Mouse (Mus musculus) lung, embryonic 15.5 days (tissue): ENCODE measurements around the gene Mybpc2. TPM values are rescaled to one million over a fixed set of nuclear protein-coding genes. Genes with fewer than 3 reads are reported as not detected.

Source experiments
- ATAC-seq: fragments of 200-750 bp; cut with Nextera tagmentation; 2 replicates; pipeline ENCODE4 v1.8.0; 2017; ENCODE audit warnings: moderate number of reproducible peaks, borderline replicate concordance; ENCODE audit not compliant: low FRiP score, low TSS enrichment; ENCODE audit errors: extremely low read depth
- H3K27ac ChIP-seq: fragments of 300-500 bp; sonication (generic); 2 replicates; pipeline ENCODE4 v1.5.1; 2015; ENCODE audit warnings: moderate library complexity, mild to moderate bottlenecking, inconsistent platforms
- H3K27me3 ChIP-seq: fragments of 300-500 bp; sonication (generic); 2 replicates; pipeline ENCODE4 v1.6.1; 2015; ENCODE audit warnings: inconsistent platforms
- H3K36me3 ChIP-seq: fragments of 300-500 bp; sonication (generic); 2 replicates; pipeline ENCODE4 v1.6.1; 2015; ENCODE audit warnings: inconsistent platforms
- H3K4me1 ChIP-seq: fragments of 300-500 bp; sonication (generic); 2 replicates; pipeline ENCODE4 v1.6.1; 2015; ENCODE audit warnings: inconsistent platforms
- H3K4me2 ChIP-seq: fragments of 300-500 bp; sonication (generic); 2 replicates; pipeline ENCODE4 v1.6.1; 2015; ENCODE audit warnings: inconsistent platforms, mild to moderate bottlenecking, moderate library complexity
- H3K4me3 ChIP-seq: fragments of 300-500 bp; sonication (generic); 2 replicates; pipeline ENCODE4 v1.5.1; 2015; ENCODE audit warnings: mild to moderate bottlenecking, inconsistent platforms
- H3K9ac ChIP-seq: fragments of 300-500 bp; sonication (generic); 2 replicates; pipeline ENCODE4 v1.6.1; 2015; ENCODE audit warnings: inconsistent platforms
- H3K9me3 ChIP-seq: fragments of 300-500 bp; sonication (generic); 2 replicates; pipeline ENCODE4 v1.6.1; 2016; ENCODE audit warnings: inconsistent platforms
- WGBS: fragments of 180-500 bp; shearing (Covaris S2); methylation state at CpG from one replicate; pipeline ENCODE4 v1.1.7; 2015; 5-methylcytosine and 5-hydroxymethylcytosine counted together
- polyA plus RNA-seq: library from polyadenylated mRNA; unstranded; fragments of >200 nt; fragmentation: Nextera tagmentation; extraction: Ambion mirVana; gene quantifications from 2 replicates; pipeline ENCODE4 v1.2.1, GENCODE M21; 2015

Gene Mybpc2
- polyA plus RNA-seq, 1 experiment from 2014 or later = 0.45 TPM

GRCm38 (mm10) chr7:44519240-44519913 is 5.1 kb downstream of the Mybpc2 start:
- H3K4me3 ChIP-seq = no peak overlapping the region
- peaks cover 9% of the 10 kb centered on the region for H3K4me1 ChIP-seq
- no peaks in the 10 kb centered on the region for H3K36me3 ChIP-seq
- ATAC-seq = no peak
- 60% methylated on average over 9 of the region's 9 CpGs for WGBS
- H3K4me2 ChIP-seq = no peak overlapping the region
- H3K9me3 ChIP-seq = no peaks in the 10 kb centered on the region
- H3K27me3 ChIP-seq = peaks cover 39% of the 10 kb centered on the region
- H3K9ac ChIP-seq = no peak overlapping the region
- no peak overlapping the region for H3K27ac ChIP-seq

GRCm38 (mm10) chr7:44507491-44507890 is 17.0 kb downstream of the Mybpc2 start:
- H3K36me3 ChIP-seq = no peaks in the 10 kb centered on the region
- no peaks in the 10 kb centered on the region for H3K4me1 ChIP-seq
- no peak overlapping the region for H3K9ac ChIP-seq
- H3K4me2 ChIP-seq = no peak overlapping the region
- ATAC-seq = no peak
- H3K27ac ChIP-seq = no peak overlapping the region
- H3K9me3 ChIP-seq = no peaks in the 10 kb centered on the region
- peaks cover 10% of the 10 kb centered on the region for H3K27me3 ChIP-seq
- H3K4me3 ChIP-seq = no peak overlapping the region

- Histone ChIP-seq H3K9me3 (no peaks in the 10 kb centered on the region), H3K27me3 (0 out of 2 replicates have a peak, but pooled peaks cover 7% of the 10 kb centered on the region), H3K4me2 (no peak overlapping the region), H3K4me3 (no peak overlapping the region), H3K4me1 (peaks cover 8% of the 10 kb centered on the region; the same call in 1 of the 2 replicates), H3K27ac (no peak overlapping the region), H3K36me3 (no peaks in the 10 kb centered on the region), H3K9ac (no peak overlapping the region)
- WGBS = 30% methylated on average over 5 of the region's 5 CpGs
- ATAC-seq = peak; percentile 33; the same call in 1 of the 2 replicates
Measured at GRCm38 (mm10) chr7:44501563-44502115, 22.8 kb downstream of the Mybpc2 start.

- Histone ChIP-seq H3K4me1 (peaks cover 16% of the 10 kb centered on the region), H3K27ac (no peak overlapping the region), H3K4me3 (no peak overlapping the region), H3K36me3 (no peaks in the 10 kb centered on the region), H3K9ac (no peak overlapping the region), H3K4me2 (no peak overlapping the region), H3K9me3 (no peaks in the 10 kb centered on the region), H3K27me3 (0 out of 2 replicates have a peak, but pooled peaks cover 7% of the 10 kb centered on the region)
- WGBS = 50% methylated on average over 16 of the region's 20 CpGs
- ATAC-seq = no peak
Measured at GRCm38 (mm10) chr7:44500046-44500445, 24.4 kb downstream of the Mybpc2 start.

- WGBS = 74% methylated on average over 1 of the region's 1 CpGs
- no peaks in the 10 kb centered on the region for H3K9me3 ChIP-seq
Measured at GRCm38 (mm10) chr7:44498922-44499321, 25.5 kb downstream of the Mybpc2 start.

GRCm38 (mm10) chr7:44497361-44498055 is 26.9 kb downstream of the Mybpc2 start:
- H3K9me3 ChIP-seq = no peaks in the 10 kb centered on the region
- no peak for ATAC-seq

More at GRCm38 (mm10) chr7:44498922-44499321, 25.5 kb downstream of the Mybpc2 start:
- Histone ChIP-seq H3K4me2 (no peak overlapping the region), H3K4me3 (no peak overlapping the region), H3K9ac (no peak overlapping the region), H3K27ac (no peak overlapping the region), H3K36me3 (no peaks in the 10 kb centered on the region), H3K4me1 (peaks cover 22% of the 10 kb centered on the region), H3K27me3 (0 out of 2 replicates have a peak, but pooled peaks cover 7% of the 10 kb centered on the region)
- no peak for ATAC-seq

GRCm38 (mm10) chr7:44496771-44497109 is 27.7 kb downstream of the Mybpc2 start:
- H3K4me3 ChIP-seq = peak overlapping the region; percentile 71
- under 1% methylated on average over 23 of the region's 26 CpGs for WGBS
- H3K27me3 ChIP-seq = 0 out of 2 replicates have a peak, but pooled peaks cover 7% of the 10 kb centered on the region
- H3K4me2 ChIP-seq = peak overlapping the region; percentile 82
- peaks cover 8% of the 10 kb centered on the region for H3K36me3 ChIP-seq
- peak; percentile 36; the same call in 1 of the 2 replicates for ATAC-seq
- peak overlapping the region; percentile 48 for H3K9ac ChIP-seq
- peak overlapping the region; percentile 92 for H3K27ac ChIP-seq
- H3K9me3 ChIP-seq = no peaks in the 10 kb centered on the region
- peaks cover 22% of the 10 kb centered on the region for H3K4me1 ChIP-seq

More at GRCm38 (mm10) chr7:44497361-44498055, 26.9 kb downstream of the Mybpc2 start:
- H3K27me3 ChIP-seq = 0 out of 2 replicates have a peak, but pooled peaks cover 7% of the 10 kb centered on the region
- H3K4me3 ChIP-seq = peak overlapping the region; percentile 71
- no peak overlapping the region for H3K27ac ChIP-seq
- H3K36me3 ChIP-seq = peaks cover under 1% of the 10 kb centered on the region; the same call in 1 of the 2 replicates
- H3K4me1 ChIP-seq = peaks cover 22% of the 10 kb centered on the region
- H3K9ac ChIP-seq = no peak overlapping the region
- 68% methylated on average over 10 of the region's 10 CpGs for WGBS
- peak overlapping the region; percentile 82 for H3K4me2 ChIP-seq

- under 1% methylated on average over 58 of the region's 58 CpGs for WGBS
Measured at GRCm38 (mm10) chr7:44495992-44496770, 28.3 kb downstream of the Mybpc2 start, which contains the start of the genes Emc10 and Fam71e1. Gene Emc10, minus strand, starts transcription at chr7:44496529. Gene Fam71e1, plus strand, starts transcription at chr7:44496581.

GRCm38 (mm10) chr7:44495086-44495485 is 29.4 kb downstream of the Mybpc2 start:
- no peak overlapping the region for H3K9ac ChIP-seq
- H3K4me1 ChIP-seq = peaks cover 22% of the 10 kb centered on the region

More at GRCm38 (mm10) chr7:44495992-44496770, 28.3 kb downstream of the Mybpc2 start, which contains the start of the genes Emc10 and Fam71e1:
- Histone ChIP-seq H3K27ac (peak within 1 kb of the TSS; percentile 92), H3K27me3 (0 out of 2 replicates have a peak, but pooled peaks cover 7% of the 10 kb centered on the region), H3K36me3 (peaks cover 14% of the 10 kb centered on the region), H3K9ac (peak within 1 kb of the TSS; percentile 82), H3K4me3 (peak within 1 kb of the TSS; percentile 71), H3K9me3 (no peaks in the 10 kb centered on the region), H3K4me1 (peaks cover 22% of the 10 kb centered on the region), H3K4me2 (peak within 1 kb of the TSS; percentile 82)
- peak; percentile 95 for ATAC-seq

GRCm38 (mm10) chr7:44494681-44495080 is 29.8 kb downstream of the Mybpc2 start:
- 88% methylated on average over 12 of the region's 12 CpGs for WGBS
- ATAC-seq = no peak
- no peak overlapping the region for H3K9ac ChIP-seq
- H3K4me3 ChIP-seq = no peak overlapping the region
- no peak overlapping the region for H3K27ac ChIP-seq
- no peaks in the 10 kb centered on the region for H3K27me3 ChIP-seq
- H3K4me1 ChIP-seq = peaks cover 22% of the 10 kb centered on the region
- H3K36me3 ChIP-seq = peaks cover 27% of the 10 kb centered on the region
- no peak overlapping the region for H3K4me2 ChIP-seq
- H3K9me3 ChIP-seq = no peaks in the 10 kb centered on the region

More at GRCm38 (mm10) chr7:44495086-44495485, 29.4 kb downstream of the Mybpc2 start:
- H3K4me2 ChIP-seq = peak overlapping the region; percentile 82
- peak overlapping the region; percentile 71; the same call in 1 of the 2 replicates for H3K4me3 ChIP-seq
- H3K27ac ChIP-seq = no peak overlapping the region
- 70% methylated on average over 7 of the region's 7 CpGs for WGBS
- no peak for ATAC-seq
- H3K9me3 ChIP-seq = no peaks in the 10 kb centered on the region
- H3K27me3 ChIP-seq = no peaks in the 10 kb centered on the region
- peaks cover 23% of the 10 kb centered on the region for H3K36me3 ChIP-seq
